Mouse (Mus musculus): ENCODE results near the gene Cfl2. TPM values are rescaled to one million over a fixed set of nuclear protein-coding genes. Genes with fewer than 3 reads are reported as not detected.
"Not testable (repeated sequence)": the region's sequence is repeated elsewhere in the genome, so short reads cannot be mapped to it uniquely, and the experiment has no call there.

Gene Cfl2
- total and polyA plus RNA-seq, 2 experiments from 2014 or later, result 217 to 265 TPM

GRCm38 (mm10) chr12:54841576-54841975, 21.1 kb downstream of the Cfl2 start:
- ATAC-seq (no peak), DNase-seq (no peak)

GRCm38 (mm10) chr12:54839815-54840214, 22.9 kb downstream of the Cfl2 start:
- ATAC-seq, result no peak
- Histone ChIP-seq H3K9me3 (ENCODE audit: low read length) (no peaks in the 10 kb centered on the region), H3K27ac (ENCODE audit: low read depth, low read length) (no peak overlapping the region), H3K9ac (no peak overlapping the region), H3K4me1 (ENCODE audit: insufficient read depth) (peaks cover 4% of the 10 kb centered on the region; the same call in 1 of the 2 replicates), H3K27me3 (ENCODE audit: insufficient read depth, low read length) (no peaks in the 10 kb centered on the region), H3K4me3 (ENCODE audit: low read depth, low read length) (no peak overlapping the region), H3K36me3 (ENCODE audit: insufficient read depth) (no peaks in the 10 kb centered on the region), H3K4me2 (ENCODE audit: low read depth) (no peak overlapping the region)
- 78% methylated on average over 2 of the region's 2 CpGs for WGBS
- DNase-seq, result no peak
- TF ChIP-seq CTCF (IDR thresholded peaks at IDR 0.05; ENCODE audit: low read depth), result no peak

More at GRCm38 (mm10) chr12:54841576-54841975, 21.1 kb downstream of the Cfl2 start:
- no peaks in the 10 kb centered on the region for H3K36me3 ChIP-seq (ENCODE audit: insufficient read depth)
- no peak overlapping the region for H3K9ac ChIP-seq
- H3K4me2 ChIP-seq (ENCODE audit: low read depth), result no peak overlapping the region
- no peak overlapping the region for H3K27ac ChIP-seq (ENCODE audit: low read depth, low read length)
- WGBS, result 93% methylated on average over 1 of the region's 1 CpGs
- H3K4me1 ChIP-seq (ENCODE audit: insufficient read depth), result no peaks in the 10 kb centered on the region
- TF ChIP-seq CTCF (IDR thresholded peaks at IDR 0.05; ENCODE audit: low read depth), result no peak
- no peaks in the 10 kb centered on the region for H3K27me3 ChIP-seq (ENCODE audit: insufficient read depth, low read length)
- no peak overlapping the region for H3K4me3 ChIP-seq (ENCODE audit: low read depth, low read length)
- H3K9me3 ChIP-seq (ENCODE audit: low read length), result no peaks in the 10 kb centered on the region

- no peaks in the 10 kb centered on the region for H3K27me3 ChIP-seq (ENCODE audit: insufficient read depth, low read length)
Observed at GRCm38 (mm10) chr12:54838931-54839330, 23.7 kb downstream of the Cfl2 start.

DNA sequence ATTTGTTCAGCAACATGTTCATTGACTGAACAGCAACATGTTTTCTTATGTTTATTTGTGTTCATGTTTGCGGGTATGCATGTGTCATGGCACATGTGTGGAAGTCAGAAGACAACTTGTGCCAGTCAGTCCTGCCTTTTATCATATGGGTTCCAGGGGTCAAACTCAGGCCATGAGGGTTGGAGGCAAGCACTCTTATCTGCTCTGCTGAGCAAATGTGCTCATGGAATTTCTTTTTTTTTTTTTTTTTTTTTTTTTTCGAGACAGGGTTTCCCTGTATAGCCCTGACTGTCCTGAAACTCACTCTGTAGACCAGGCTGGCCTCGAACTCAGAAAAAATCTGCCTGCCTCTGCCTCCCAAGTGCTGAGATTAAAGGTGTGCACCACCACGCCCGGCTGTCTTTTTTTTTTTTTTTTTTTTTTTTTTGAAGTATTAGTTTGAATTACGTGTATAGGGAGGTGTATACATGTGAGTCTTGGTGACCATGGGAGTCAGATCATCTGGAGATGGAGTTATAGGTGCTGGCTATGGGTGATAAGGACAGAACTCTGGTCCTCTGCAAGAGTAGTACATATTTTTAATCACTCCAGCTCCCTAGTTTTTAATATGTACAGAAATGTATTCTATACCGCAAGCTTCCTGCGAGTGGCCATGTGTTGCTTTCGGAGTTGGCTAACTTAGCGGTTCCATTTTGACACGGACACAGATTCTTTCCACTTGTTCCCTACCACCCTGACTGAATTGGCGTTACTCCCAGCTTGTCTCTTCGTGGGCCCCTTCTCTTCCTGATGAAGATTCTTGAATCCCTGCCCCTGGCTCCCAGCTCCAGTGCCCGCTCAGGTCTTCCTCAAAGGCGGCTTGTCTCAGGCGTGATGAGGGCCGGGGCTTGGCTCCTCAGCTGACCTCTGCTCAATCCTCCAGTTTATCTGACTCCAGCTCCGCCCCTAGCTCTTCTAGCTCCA, 26.8 kb downstream of the Cfl2 start:
- ATAC-seq (no peak; the same call in 1 of the 2 replicates), DNase-seq (no peak)
- WGBS, result 72% methylated on average over 18 of the region's 18 CpGs
- no peaks in the 10 kb centered on the region for H3K9me3 ChIP-seq (ENCODE audit: low read length)
- no peak overlapping the region for H3K4me3 ChIP-seq (ENCODE audit: low read depth, low read length)
- H3K36me3 ChIP-seq (ENCODE audit: insufficient read depth), result no peaks in the 10 kb centered on the region
- no peaks in the 10 kb centered on the region for H3K27me3 ChIP-seq (ENCODE audit: insufficient read depth, low read length)
- no peak for TF ChIP-seq CTCF (IDR thresholded peaks at IDR 0.05; ENCODE audit: low read depth)
- H3K4me1 ChIP-seq (ENCODE audit: insufficient read depth), result peaks cover 6% of the 10 kb centered on the region; the same call in 1 of the 2 replicates
- H3K27ac ChIP-seq (ENCODE audit: low read depth, low read length), result no peak overlapping the region
- H3K9ac ChIP-seq, result no peak overlapping the region
- H3K4me2 ChIP-seq (ENCODE audit: low read depth), result no peak overlapping the region

More at GRCm38 (mm10) chr12:54838931-54839330, 23.7 kb downstream of the Cfl2 start:
- Histone ChIP-seq H3K36me3 (ENCODE audit: insufficient read depth) (no peaks in the 10 kb centered on the region), H3K9me3 (ENCODE audit: low read length) (no peaks in the 10 kb centered on the region), H3K4me3 (ENCODE audit: low read depth, low read length) (no peak overlapping the region), H3K9ac (no peak overlapping the region), H3K4me2 (ENCODE audit: low read depth) (no peak overlapping the region), H3K27ac (ENCODE audit: low read depth, low read length) (no peak overlapping the region), H3K4me1 (ENCODE audit: insufficient read depth) (peaks cover 6% of the 10 kb centered on the region; the same call in 1 of the 2 replicates)
- no peak for TF ChIP-seq CTCF (IDR thresholded peaks at IDR 0.05; ENCODE audit: low read depth)
- no peak for DNase-seq
- ATAC-seq, result no peak

DNA sequence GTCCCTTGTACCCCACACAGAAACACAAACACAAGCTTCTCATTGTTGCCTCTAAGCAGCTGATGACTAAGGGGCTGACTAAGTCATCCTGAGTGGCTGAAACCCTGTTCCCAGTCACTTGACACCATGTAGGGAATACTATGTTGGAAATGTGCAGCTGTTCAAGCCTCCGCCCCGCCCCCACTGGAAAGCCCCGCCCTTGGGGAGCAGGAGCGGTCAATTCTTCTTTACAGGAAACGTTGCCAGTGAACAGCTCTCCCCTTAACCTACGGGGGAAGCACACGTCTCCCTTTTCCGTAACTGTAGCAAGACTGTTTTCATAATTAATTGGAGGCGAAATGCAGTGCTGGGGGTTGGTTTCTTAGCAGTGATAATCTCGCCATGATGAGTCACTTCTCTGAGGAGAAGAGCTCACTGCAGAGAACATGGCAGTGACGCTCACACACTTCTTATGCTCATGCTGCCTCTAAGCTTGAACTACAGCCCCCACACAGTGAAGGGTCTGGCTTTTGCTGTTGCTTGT, 27.7 kb downstream of the Cfl2 start:
- H3K9ac ChIP-seq, result peak overlapping the region; percentile 29; the same call in 1 of the 2 replicates
- TF ChIP-seq CTCF (IDR thresholded peaks at IDR 0.05; ENCODE audit: low read depth), result no peak
- no peaks in the 10 kb centered on the region for H3K27me3 ChIP-seq (ENCODE audit: insufficient read depth, low read length)
- no peak overlapping the region for H3K27ac ChIP-seq (ENCODE audit: low read depth, low read length)
- H3K4me2 ChIP-seq (ENCODE audit: low read depth), result peak overlapping the region; percentile 43
- peak; percentile 85 for ATAC-seq
- H3K9me3 ChIP-seq (ENCODE audit: low read length), result no peaks in the 10 kb centered on the region
- 9% methylated on average over 11 of the region's 11 CpGs for whole genome bisulfite sequencing
- peak; percentile 63 for DNase-seq
- peaks cover 6% of the 10 kb centered on the region; the same call in 1 of the 2 replicates for H3K4me1 ChIP-seq (ENCODE audit: insufficient read depth)
- no peaks in the 10 kb centered on the region for H3K36me3 ChIP-seq (ENCODE audit: insufficient read depth)
- peak overlapping the region; percentile 24 for H3K4me3 ChIP-seq (ENCODE audit: low read depth, low read length)

DNA sequence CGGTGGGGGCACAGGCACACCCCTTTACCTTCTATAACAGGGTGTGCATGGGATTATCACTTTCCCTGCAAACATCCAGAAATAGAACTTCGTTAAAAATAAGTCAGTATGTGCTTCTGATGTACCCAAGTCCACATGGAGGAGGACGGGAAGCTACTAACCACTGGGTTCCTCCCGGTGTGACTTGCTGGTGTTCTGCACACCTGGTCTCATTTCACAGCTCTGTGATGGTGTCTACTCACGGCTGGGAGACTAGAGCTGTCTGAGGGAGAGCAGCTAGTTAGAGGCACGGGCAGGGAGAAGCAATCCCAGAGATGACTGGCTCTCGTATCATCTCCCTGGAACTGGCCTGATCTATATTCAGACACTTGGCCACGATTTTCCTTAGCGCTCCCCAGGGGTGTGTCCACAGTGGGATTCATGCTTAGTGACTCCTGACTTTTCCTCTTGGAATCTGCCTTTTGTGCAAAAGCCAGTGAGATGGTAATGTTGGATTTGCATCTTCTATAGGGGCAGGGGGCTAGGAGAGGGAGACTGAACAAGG, 28.7 kb downstream of the Cfl2 start:
- 68% methylated on average over 9 of the region's 9 CpGs for WGBS
- no peak for DNase-seq
- H3K9ac ChIP-seq, result no peak overlapping the region
- no peak overlapping the region for H3K4me3 ChIP-seq (ENCODE audit: low read depth, low read length)
- no peak for ATAC-seq
- no peak overlapping the region for H3K27ac ChIP-seq (ENCODE audit: low read depth, low read length)
- no peaks in the 10 kb centered on the region for H3K36me3 ChIP-seq (ENCODE audit: insufficient read depth)
- H3K4me2 ChIP-seq (ENCODE audit: low read depth), result no peak overlapping the region
- no peak for TF ChIP-seq CTCF (IDR thresholded peaks at IDR 0.05; ENCODE audit: low read depth)
- H3K27me3 ChIP-seq (ENCODE audit: insufficient read depth, low read length), result no peaks in the 10 kb centered on the region
- H3K4me1 ChIP-seq (ENCODE audit: insufficient read depth), result peaks cover 6% of the 10 kb centered on the region; the same call in 1 of the 2 replicates
- H3K9me3 ChIP-seq (ENCODE audit: low read length), result no peaks in the 10 kb centered on the region

DNA sequence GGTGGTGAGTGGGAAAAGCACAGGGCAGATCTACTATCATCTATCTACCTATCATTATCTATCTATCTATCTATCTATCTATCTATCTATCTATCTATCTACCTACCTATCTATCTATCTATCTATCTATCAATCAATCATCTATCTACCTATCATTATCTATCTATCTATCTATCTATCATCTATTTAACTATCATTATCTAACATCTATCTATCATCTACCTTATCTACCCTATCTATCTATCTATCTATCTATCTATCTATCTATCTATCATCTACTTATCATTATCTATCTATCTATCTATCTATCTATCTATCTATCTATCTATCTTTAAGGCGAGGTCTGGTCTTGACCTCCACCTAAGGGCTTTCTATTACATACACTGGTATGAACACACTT, 30.8 kb downstream of the Cfl2 start:
- ATAC-seq; H3K4me2 ChIP-seq (ENCODE audit: low read depth); H3K4me1 ChIP-seq (ENCODE audit: insufficient read depth); H3K4me3 ChIP-seq (ENCODE audit: low read depth, low read length); H3K9ac ChIP-seq; H3K27me3 ChIP-seq (ENCODE audit: insufficient read depth, low read length); H3K9me3 ChIP-seq (ENCODE audit: low read length); H3K27ac ChIP-seq (ENCODE audit: low read depth, low read length); H3K36me3 ChIP-seq (ENCODE audit: insufficient read depth); DNase-seq: not testable (repeated sequence)
- 85% methylated on average over 1 of the region's 1 CpGs for WGBS
